ENCODE assay signal across 8 mouse cellular contexts in genomic region chr12:5375616-5376461, GRCm38 (mm10). TPM values are rescaled to one million over a fixed set of nuclear protein-coding genes. Genes with fewer than 3 reads are reported as not detected.
A peak's percentile ranks its signal among the peaks of the same experiment; 100 is the strongest.
DNase-seq lines count a peak whose midpoint lies in the region; ATAC-seq and TF ChIP-seq lines count a peak whose summit lies in the region.

Gene Klhl29, minus strand, starts transcription at chr12:5375682.

- peak within 1 kb of the TSS; percentile 85 for H3K4me3 ChIP-seq in neural tube, embryonic 11.5 days (ENCODE audit: low read depth, low read length)
- H3K4me3 ChIP-seq in embryonic facial prominence, embryonic 13.5 days: peak within 1 kb of the TSS; percentile 91
- H3K4me3 ChIP-seq in heart, adult 2 months: peak within 1 kb of the TSS; percentile 52
- H3K4me3 ChIP-seq in kidney, adult 2 months (ENCODE audit: insufficient read depth, low read depth, low read length): peak within 1 kb of the TSS; percentile 52
- H3K4me3 ChIP-seq in limb, embryonic 11.5 days (ENCODE audit: low read depth, low read length): peak within 1 kb of the TSS; percentile 74
- peak within 1 kb of the TSS; percentile 92 for H3K4me3 ChIP-seq in midbrain, embryonic 13.5 days (replicated peaks)
- H3K4me3 ChIP-seq in stomach, postnatal 0 days (ENCODE audit: low read depth, low read length): peak within 1 kb of the TSS; percentile 63

- peak within 1 kb of the TSS; percentile 99 for H3K4me2 ChIP-seq in neural tube, embryonic 11.5 days (ENCODE audit: low read depth)
- H3K4me2 ChIP-seq in embryonic facial prominence, embryonic 13.5 days: peak within 1 kb of the TSS; percentile 99
- peak within 1 kb of the TSS; percentile 98 for H3K4me2 ChIP-seq in limb, embryonic 11.5 days (ENCODE audit: low read depth, severe bottlenecking)
- peak within 1 kb of the TSS; percentile 98 for H3K4me2 ChIP-seq in midbrain, embryonic 13.5 days (replicated peaks)
- H3K4me2 ChIP-seq in stomach, postnatal 0 days (replicated peaks; ENCODE audit: low read depth): peak within 1 kb of the TSS; percentile 94

- no peak for TF ChIP-seq EP300 in heart, adult 2 months (IDR thresholded peaks at IDR 0.05; ENCODE audit: insufficient read depth, low read depth, low read length)
- TF ChIP-seq EP300 in stomach, postnatal 0 days (optimal IDR thresholded peaks at IDR 0.05): no peak

- no peak for TF ChIP-seq POLR2A in heart, adult 2 months (IDR thresholded peaks at IDR 0.05; ENCODE audit: insufficient read depth, low read depth, low read length)
- TF ChIP-seq POLR2A in kidney, adult 2 months (IDR thresholded peaks at IDR 0.05; ENCODE audit: low read depth, low read length): no peak

- no peak for TF ChIP-seq CTCF in heart, adult 2 months (IDR thresholded peaks at IDR 0.05)
- no peak for TF ChIP-seq CTCF in kidney, adult 2 months (conservative IDR thresholded peaks at IDR 0.05; ENCODE audit: insufficient read depth, insufficient read length, low read depth, low read length)
- no peak for TF ChIP-seq CTCF in stomach, postnatal 0 days (IDR thresholded peaks at IDR 0.05; ENCODE audit: low read depth)

- peaks cover 4% of the 10 kb centered on the region; the same call in 1 of the 2 replicates for H3K4me1 ChIP-seq in neural tube, embryonic 11.5 days (ENCODE audit: control insufficient read depth, insufficient read depth, low read length)
- H3K4me1 ChIP-seq in embryonic facial prominence, embryonic 13.5 days: peaks cover 26% of the 10 kb centered on the region
- H3K4me1 ChIP-seq in heart, adult 2 months (ENCODE audit: control insufficient read depth, insufficient read depth, low read length): no peaks in the 10 kb centered on the region
- 0 out of 2 replicates have a peak, but pooled peaks cover 2% of the 10 kb centered on the region for H3K4me1 ChIP-seq in kidney, adult 2 months (ENCODE audit: control insufficient read depth, insufficient read depth, low read length)
- H3K4me1 ChIP-seq in limb, embryonic 11.5 days (ENCODE audit: control insufficient read depth, insufficient read depth, low read length): 0 out of 2 replicates have a peak, but pooled peaks cover 4% of the 10 kb centered on the region
- peaks cover 49% of the 10 kb centered on the region for H3K4me1 ChIP-seq in midbrain, embryonic 13.5 days (replicated peaks)
- H3K4me1 ChIP-seq in stomach, postnatal 0 days (replicated peaks; ENCODE audit: control insufficient read depth, insufficient read depth): no peaks in the 10 kb centered on the region

- peak; percentile 87 for DNase-seq in neural tube, embryonic 11.5 days (ENCODE audit: low spot score)
- no peak for DNase-seq in neural tube, embryonic 10.5 days (ENCODE audit: extremely low spot score, low spot score)
- DNase-seq in heart, adult 2 months: peak; percentile 84
- peak; percentile 89 for DNase-seq in kidney, adult 2 months
- peak; percentile 86 for DNase-seq in limb, embryonic 11.5 days (ENCODE audit: low spot score)
- DNase-seq in stomach, postnatal 0 days (ENCODE audit: low spot score): peak; percentile 83

- H3K79me2 ChIP-seq in heart, adult 2 months (replicated peaks; ENCODE audit: control insufficient read depth, insufficient read depth, low read length): no peaks in the 10 kb centered on the region

- peak within 1 kb of the TSS; percentile 84 for H3K9ac ChIP-seq in neural tube, embryonic 11.5 days (ENCODE audit: low read length)
- peak within 1 kb of the TSS; percentile 84 for H3K9ac ChIP-seq in embryonic facial prominence, embryonic 13.5 days
- peak within 1 kb of the TSS; percentile 67 for H3K9ac ChIP-seq in heart, adult 2 months (ENCODE audit: low read depth, low read length)
- H3K9ac ChIP-seq in limb, embryonic 11.5 days (ENCODE audit: low read length): peak within 1 kb of the TSS; percentile 78
- H3K9ac ChIP-seq in midbrain, embryonic 13.5 days (replicated peaks): peak within 1 kb of the TSS; percentile 96
- peak within 1 kb of the TSS; percentile 66 for H3K9ac ChIP-seq in stomach, postnatal 0 days (ENCODE audit: low read length)

- ATAC-seq in neural tube, embryonic 11.5 days (ENCODE audit: insufficient read depth, low FRiP score, low TSS enrichment): peak; percentile 95
- ATAC-seq in embryonic facial prominence, embryonic 13.5 days (ENCODE audit: insufficient number of reproducible peaks, insufficient read depth, low FRiP score, low TSS enrichment, low read depth): peak; percentile 89
- ATAC-seq in limb, embryonic 11.5 days (ENCODE audit: insufficient number of reproducible peaks, low FRiP score, low TSS enrichment, low read depth): peak; percentile 93
- peak; percentile 95 for ATAC-seq in midbrain, embryonic 13.5 days
- peak; percentile 85 for ATAC-seq in stomach, postnatal 0 days (ENCODE audit: low FRiP score, low TSS enrichment)

- H3K27me3 ChIP-seq in neural tube, embryonic 11.5 days (ENCODE audit: control insufficient read depth, insufficient read depth, low read length): no peaks in the 10 kb centered on the region
- H3K27me3 ChIP-seq in embryonic facial prominence, embryonic 13.5 days: peaks cover 18% of the 10 kb centered on the region
- peaks cover 18% of the 10 kb centered on the region for H3K27me3 ChIP-seq in heart, adult 2 months (ENCODE audit: control insufficient read depth, insufficient read depth, low read length)
- H3K27me3 ChIP-seq in kidney, adult 2 months (replicated peaks; ENCODE audit: control insufficient read depth, insufficient read depth, low read length): 0 out of 2 replicates have a peak, but pooled peaks cover 1% of the 10 kb centered on the region
- H3K27me3 ChIP-seq in limb, embryonic 11.5 days (ENCODE audit: control insufficient read depth, insufficient read depth, low read length): peaks cover 4% of the 10 kb centered on the region; the same call in 1 of the 2 replicates
- peaks cover 32% of the 10 kb centered on the region for H3K27me3 ChIP-seq in midbrain, embryonic 13.5 days
- no peaks in the 10 kb centered on the region for H3K27me3 ChIP-seq in stomach, postnatal 0 days (ENCODE audit: control insufficient read depth, insufficient read depth, low read length)

- peak within 1 kb of the TSS; percentile 83 for H3K27ac ChIP-seq in neural tube, embryonic 11.5 days (ENCODE audit: low read depth, low read length)
- peak within 1 kb of the TSS; percentile 68 for H3K27ac ChIP-seq in embryonic facial prominence, embryonic 13.5 days
- H3K27ac ChIP-seq in heart, adult 2 months: no peak within 1 kb of the TSS
- H3K27ac ChIP-seq in kidney, adult 2 months (ENCODE audit: insufficient read depth, low read depth, low read length): no peak within 1 kb of the TSS
- H3K27ac ChIP-seq in limb, embryonic 11.5 days (replicated peaks; ENCODE audit: low read depth, low read length): peak within 1 kb of the TSS; percentile 62
- H3K27ac ChIP-seq in midbrain, embryonic 13.5 days: peak within 1 kb of the TSS; percentile 96
- H3K27ac ChIP-seq in stomach, postnatal 0 days (replicated peaks): peak within 1 kb of the TSS; percentile 61; the same call in 1 of the 2 replicates

- intact Hi-C loops in heart, adult 2 months (cut with DNase I): loop anchor here (2.0 kb wide), 1 partner anchor 35 kb away; no protein-coding TSS in a partner anchor

- WGBS in neural tube, embryonic 11.5 days: 1% methylated on average over 56 of the region's 66 CpGs
- WGBS in embryonic facial prominence, embryonic 13.5 days: 1% methylated on average over 66 of the region's 66 CpGs
- 3% methylated on average over 55 of the region's 66 CpGs for WGBS in heart, adult 2 months
- WGBS in kidney, adult 2 months: 4% methylated on average over 65 of the region's 66 CpGs
- WGBS in limb, embryonic 11.5 days: 1% methylated on average over 51 of the region's 66 CpGs
- under 1% methylated on average over 65 of the region's 66 CpGs for WGBS in midbrain, embryonic 13.5 days
- 2% methylated on average over 55 of the region's 66 CpGs for WGBS in stomach, postnatal 0 days

- H3K36me3 ChIP-seq in neural tube, embryonic 11.5 days (ENCODE audit: control insufficient read depth, insufficient read depth, low read length): no peaks in the 10 kb centered on the region
- H3K36me3 ChIP-seq in embryonic facial prominence, embryonic 13.5 days: no peaks in the 10 kb centered on the region
- H3K36me3 ChIP-seq in heart, adult 2 months (ENCODE audit: control insufficient read depth, insufficient read depth, low read length): no peaks in the 10 kb centered on the region
- no peaks in the 10 kb centered on the region for H3K36me3 ChIP-seq in kidney, adult 2 months (ENCODE audit: control insufficient read depth, insufficient read depth, low read length)
- no peaks in the 10 kb centered on the region for H3K36me3 ChIP-seq in limb, embryonic 11.5 days (ENCODE audit: control insufficient read depth, insufficient read depth, low read length)
- no peaks in the 10 kb centered on the region for H3K36me3 ChIP-seq in midbrain, embryonic 13.5 days
- no peaks in the 10 kb centered on the region for H3K36me3 ChIP-seq in stomach, postnatal 0 days (ENCODE audit: control insufficient read depth, insufficient read depth, low read length)

- no peaks in the 10 kb centered on the region for H3K9me3 ChIP-seq in neural tube, embryonic 11.5 days (ENCODE audit: control insufficient read depth, low read length)
- no peaks in the 10 kb centered on the region for H3K9me3 ChIP-seq in embryonic facial prominence, embryonic 13.5 days
- H3K9me3 ChIP-seq in limb, embryonic 11.5 days (ENCODE audit: control insufficient read depth, low read length): no peaks in the 10 kb centered on the region
- no peaks in the 10 kb centered on the region for H3K9me3 ChIP-seq in midbrain, embryonic 13.5 days
- H3K9me3 ChIP-seq in stomach, postnatal 0 days (ENCODE audit: control insufficient read depth, low read length): no peaks in the 10 kb centered on the region

RNA-seq across cellular contexts. Expression of gene Klhl29, which starts in this region (rescaled TPM):
- polyA plus RNA-seq in neural tube, embryonic 11.5 days (2014; fragmentation: Nextera tagmentation; extraction: Ambion mirVana): 2.0 and 2.4 TPM in 2 replicates
- 2.0 and 2.3 TPM in 2 replicates for polyA plus RNA-seq in embryonic facial prominence, embryonic 13.5 days (2015; fragmentation: Nextera tagmentation; extraction: Ambion mirVana)
- under 1 TPM; 0.41 to 0.42 TPM for total RNA-seq in heart, adult 2 months (2021)
- polyA plus RNA-seq in heart, adult 2 months (2012; rRNA removed): 0.47 and 0.57 TPM in 2 replicates
- 2.4 and 3.1 TPM in 2 replicates for polyA plus RNA-seq in kidney, adult 2 months (2012; rRNA removed)
- polyA plus RNA-seq in limb, embryonic 11.5 days (2014; fragmentation: Nextera tagmentation; extraction: Ambion mirVana): 2.2 and 2.9 TPM in 2 replicates
- 3.3 and 4.0 TPM in 2 replicates for polyA plus RNA-seq in midbrain, embryonic 13.5 days (2015; fragmentation: Nextera tagmentation; extraction: Ambion mirVana)
- 0.64 and 0.67 TPM in 2 replicates for polyA plus RNA-seq in stomach, postnatal 0 days (2015; fragmentation: Nextera tagmentation; extraction: Ambion mirVana)

Comparison
In these comparisons a context has a peak if more than half of its experiments do, and no peak if none do; other contexts are left out.
1. Peak in DNase-seq, H3K4me3 ChIP-seq and H3K9ac ChIP-seq in heart, adult 2 months; RNA of the gene not detected or under 1 TPM.
2. Peak in DNase-seq, ATAC-seq, H3K4me3 ChIP-seq, H3K27ac ChIP-seq, H3K9ac ChIP-seq and H3K4me2 ChIP-seq in stomach, postnatal 0 days; RNA of the gene not detected or under 1 TPM.
3. H3K27ac ChIP-seq: peak in neural tube, embryonic 11.5 days (single experiment), embryonic facial prominence, embryonic 13.5 days (single experiment), limb, embryonic 11.5 days (single experiment) and midbrain, embryonic 13.5 days (single experiment); none in heart, adult 2 months (single experiment) and kidney, adult 2 months (single experiment).
4. Peak in every context shown above with its lines, with median percentiles within 50 percentile points of each other: ATAC-seq, H3K4me2 ChIP-seq, H3K4me3 ChIP-seq and H3K9ac ChIP-seq.